Mouse (Mus musculus): ENCODE data around the gene Appl2. TPM values are rescaled to one million over a fixed set of nuclear protein-coding genes. Genes with fewer than 3 reads are reported as not detected.

Appl2 gene
- polyA plus RNA-seq, 1 experiment from 2014 or later = 46.2 TPM

- WGBS = 92% methylated on average over 5 of the region's 5 CpGs
- H3K36me3 ChIP-seq = peaks cover 34% of the 10 kb centered on the region
- no peaks in the 10 kb centered on the region for H3K4me1 ChIP-seq
- no peak overlapping the region for H3K27ac ChIP-seq
- H3K9me3 ChIP-seq = no peaks in the 10 kb centered on the region
- no peaks in the 10 kb centered on the region for H3K27me3 ChIP-seq
- no peak overlapping the region for H3K9ac ChIP-seq
- no peak for ATAC-seq (ENCODE audit: borderline replicate concordance, extremely low read depth, low FRiP score, low TSS enrichment)
- no peak overlapping the region for H3K4me3 ChIP-seq
- no peak overlapping the region for H3K4me2 ChIP-seq
Observed at GRCm38 (mm10) chr10:83611863-83612262, 36.7 kb downstream of the Appl2 start.

- Histone ChIP-seq H3K4me3 (no peak overlapping the region), H3K4me2 (no peak overlapping the region), H3K36me3 (peaks cover 34% of the 10 kb centered on the region), H3K27me3 (no peaks in the 10 kb centered on the region), H3K4me1 (no peaks in the 10 kb centered on the region), H3K9me3 (no peaks in the 10 kb centered on the region), H3K27ac (no peak overlapping the region), H3K9ac (no peak overlapping the region)
- WGBS = 95% methylated on average over 7 of the region's 7 CpGs
- ATAC-seq (ENCODE audit: borderline replicate concordance, extremely low read depth, low FRiP score, low TSS enrichment) = no peak
Observed at GRCm38 (mm10) chr10:83610518-83610917, 38.0 kb downstream of the Appl2 start.

- no peak for ATAC-seq (ENCODE audit: borderline replicate concordance, extremely low read depth, low FRiP score, low TSS enrichment)
- Histone ChIP-seq H3K36me3 (peaks cover 43% of the 10 kb centered on the region), H3K27me3 (no peaks in the 10 kb centered on the region), H3K4me3 (no peak overlapping the region), H3K9me3 (no peaks in the 10 kb centered on the region), H3K9ac (no peak overlapping the region), H3K4me2 (no peak overlapping the region), H3K27ac (no peak overlapping the region), H3K4me1 (no peaks in the 10 kb centered on the region)
- WGBS = 68% methylated on average over 8 of the region's 8 CpGs
Observed at GRCm38 (mm10) chr10:83608596-83608995, 39.9 kb downstream of the Appl2 start.

GRCm38 (mm10) chr10:83607111-83607510 lies 41.4 kb downstream of the Appl2 start:
- H3K27me3 ChIP-seq = no peaks in the 10 kb centered on the region
- H3K27ac ChIP-seq = no peak overlapping the region
- peaks cover 39% of the 10 kb centered on the region for H3K36me3 ChIP-seq
- no peak for ATAC-seq (ENCODE audit: borderline replicate concordance, extremely low read depth, low FRiP score, low TSS enrichment)
- no peak overlapping the region for H3K4me2 ChIP-seq
- H3K4me1 ChIP-seq = no peaks in the 10 kb centered on the region
- H3K9ac ChIP-seq = no peak overlapping the region
- no peak overlapping the region for H3K4me3 ChIP-seq
- 87% methylated on average over 3 of the region's 3 CpGs for WGBS
- H3K9me3 ChIP-seq = no peaks in the 10 kb centered on the region

GRCm38 (mm10) chr10:83605637-83606183 lies 42.8 kb downstream of the Appl2 start:
- no peak overlapping the region for H3K4me2 ChIP-seq
- no peak overlapping the region for H3K9ac ChIP-seq
- H3K4me3 ChIP-seq = no peak overlapping the region
- no peaks in the 10 kb centered on the region for H3K27me3 ChIP-seq
- ATAC-seq (ENCODE audit: borderline replicate concordance, extremely low read depth, low FRiP score, low TSS enrichment) = no peak
- H3K4me1 ChIP-seq = no peaks in the 10 kb centered on the region
- H3K36me3 ChIP-seq = peaks cover 40% of the 10 kb centered on the region
- H3K27ac ChIP-seq = no peak overlapping the region
- WGBS = 87% methylated on average over 8 of the region's 8 CpGs
- no peaks in the 10 kb centered on the region for H3K9me3 ChIP-seq

- H3K4me1 ChIP-seq = no peaks in the 10 kb centered on the region
- ATAC-seq (ENCODE audit: borderline replicate concordance, extremely low read depth, low FRiP score, low TSS enrichment) = no peak
- H3K36me3 ChIP-seq = peaks cover 44% of the 10 kb centered on the region
Observed at GRCm38 (mm10) chr10:83603956-83604564, 44.5 kb downstream of the Appl2 start.

GRCm38 (mm10) chr10:83600650-83601049 lies 47.9 kb downstream of the Appl2 start:
- Histone ChIP-seq H3K27ac (no peak overlapping the region), H3K4me3 (no peak overlapping the region), H3K9ac (no peak overlapping the region), H3K36me3 (peaks cover 57% of the 10 kb centered on the region), H3K9me3 (no peaks in the 10 kb centered on the region), H3K27me3 (no peaks in the 10 kb centered on the region), H3K4me1 (no peaks in the 10 kb centered on the region), H3K4me2 (no peak overlapping the region)
- no peak for ATAC-seq (ENCODE audit: borderline replicate concordance, extremely low read depth, low FRiP score, low TSS enrichment)
- WGBS = 71% methylated on average over 11 of the region's 11 CpGs

More at GRCm38 (mm10) chr10:83603956-83604564, 44.5 kb downstream of the Appl2 start:
- Histone ChIP-seq H3K27me3 (no peaks in the 10 kb centered on the region), H3K4me3 (no peak overlapping the region), H3K9me3 (no peaks in the 10 kb centered on the region), H3K27ac (no peak overlapping the region), H3K4me2 (no peak overlapping the region), H3K9ac (no peak overlapping the region)
- 86% methylated on average over 10 of the region's 10 CpGs for WGBS

GRCm38 (mm10) chr10:83594526-83594925 lies 54.0 kb downstream of the Appl2 start:
- no peak for ATAC-seq (ENCODE audit: borderline replicate concordance, extremely low read depth, low FRiP score, low TSS enrichment)
- Histone ChIP-seq H3K9me3 (no peaks in the 10 kb centered on the region), H3K36me3 (peaks cover 69% of the 10 kb centered on the region), H3K27ac (no peak overlapping the region), H3K4me2 (no peak overlapping the region), H3K4me3 (no peak overlapping the region), H3K9ac (no peak overlapping the region), H3K27me3 (no peaks in the 10 kb centered on the region), H3K4me1 (no peaks in the 10 kb centered on the region)
- WGBS = 85% methylated on average over 5 of the region's 5 CpGs

GRCm38 (mm10) chr10:83592616-83593015 lies 55.9 kb downstream of the Appl2 start:
- no peak for ATAC-seq (ENCODE audit: borderline replicate concordance, extremely low read depth, low FRiP score, low TSS enrichment)
- WGBS = 88% methylated on average over 7 of the region's 7 CpGs
- no peak overlapping the region for H3K4me2 ChIP-seq
- peaks cover 67% of the 10 kb centered on the region for H3K36me3 ChIP-seq
- no peaks in the 10 kb centered on the region for H3K27me3 ChIP-seq
- no peaks in the 10 kb centered on the region for H3K9me3 ChIP-seq
- no peak overlapping the region for H3K27ac ChIP-seq
- H3K4me3 ChIP-seq = no peak overlapping the region
- H3K9ac ChIP-seq = no peak overlapping the region
- no peaks in the 10 kb centered on the region for H3K4me1 ChIP-seq

GRCm38 (mm10) chr10:83590801-83591200 lies 57.7 kb downstream of the Appl2 start:
- no peaks in the 10 kb centered on the region for H3K27me3 ChIP-seq
- WGBS = 88% methylated on average over 6 of the region's 6 CpGs
- no peak overlapping the region for H3K4me3 ChIP-seq
- H3K27ac ChIP-seq = no peak overlapping the region
- H3K4me2 ChIP-seq = no peak overlapping the region
- H3K9ac ChIP-seq = no peak overlapping the region
- H3K9me3 ChIP-seq = no peaks in the 10 kb centered on the region
- peaks cover 74% of the 10 kb centered on the region for H3K36me3 ChIP-seq
- H3K4me1 ChIP-seq = no peaks in the 10 kb centered on the region
- ATAC-seq (ENCODE audit: borderline replicate concordance, extremely low read depth, low FRiP score, low TSS enrichment) = no peak

- Histone ChIP-seq H3K4me2 (no peak overlapping the region), H3K4me3 (no peak overlapping the region), H3K9me3 (no peaks in the 10 kb centered on the region), H3K9ac (no peak overlapping the region), H3K4me1 (no peaks in the 10 kb centered on the region), H3K27ac (no peak overlapping the region), H3K36me3 (peaks cover 72% of the 10 kb centered on the region), H3K27me3 (no peaks in the 10 kb centered on the region)
- ATAC-seq (ENCODE audit: borderline replicate concordance, extremely low read depth, low FRiP score, low TSS enrichment) = no peak
- 91% methylated on average over 7 of the region's 7 CpGs for WGBS
Observed at GRCm38 (mm10) chr10:83565449-83566441, 82.8 kb downstream of the Appl2 start.

GRCm38 (mm10) chr10:83563005-83563404 lies 85.5 kb downstream of the Appl2 start:
- Histone ChIP-seq H3K4me3 (no peak overlapping the region), H3K27ac (no peak overlapping the region), H3K4me2 (no peak overlapping the region), H3K27me3 (no peaks in the 10 kb centered on the region), H3K9ac (no peak overlapping the region), H3K36me3 (peaks cover 81% of the 10 kb centered on the region), H3K9me3 (no peaks in the 10 kb centered on the region), H3K4me1 (no peaks in the 10 kb centered on the region)
- no peak for ATAC-seq (ENCODE audit: borderline replicate concordance, extremely low read depth, low FRiP score, low TSS enrichment)

Measured in lung, embryonic 15.5 days (tissue).